Mouse (Mus musculus): ENCODE data around the gene Gmeb2. TPM values are rescaled to one million over a fixed set of nuclear protein-coding genes. Genes with fewer than 3 reads are reported as not detected.

Gmeb2 gene
- total RNA-seq, 2 experiments from 2014 or later = 10.4 to 11.8 TPM

GRCm38 (mm10) chr2:181277866-181278265, 10.0 kb downstream of the Gmeb2 start:
- ATAC-seq (replicated peaks; ENCODE audit: poor library complexity, severe bottlenecking) = peak; percentile 16; the same call in 1 of the 2 replicates

- ATAC-seq (replicated peaks; ENCODE audit: poor library complexity, severe bottlenecking) = no peak
Observed at GRCm38 (mm10) chr2:181276766-181277165, 11.1 kb downstream of the Gmeb2 start.

GRCm38 (mm10) chr2:181274639-181275038, 13.2 kb downstream of the Gmeb2 start:
- ATAC-seq (replicated peaks; ENCODE audit: poor library complexity, severe bottlenecking) = peak; percentile 91

- ATAC-seq (replicated peaks; ENCODE audit: poor library complexity, severe bottlenecking) = peak; percentile 66
Observed at GRCm38 (mm10) chr2:181273829-181274228, 14.0 kb downstream of the Gmeb2 start.

GRCm38 (mm10) chr2:181272092-181272491, 15.7 kb downstream of the Gmeb2 start:
- no peak for ATAC-seq (replicated peaks; ENCODE audit: poor library complexity, severe bottlenecking)

- ATAC-seq (replicated peaks; ENCODE audit: poor library complexity, severe bottlenecking) = no peak
Observed at GRCm38 (mm10) chr2:181266839-181267238, 21.0 kb downstream of the Gmeb2 start.

- ATAC-seq (replicated peaks; ENCODE audit: poor library complexity, severe bottlenecking) = no peak
Observed at GRCm38 (mm10) chr2:181253248-181253647, 34.6 kb downstream of the Gmeb2 start.

GRCm38 (mm10) chr2:181251841-181252240, 36.0 kb downstream of the Gmeb2 start:
- ATAC-seq (replicated peaks; ENCODE audit: poor library complexity, severe bottlenecking) = no peak

- no peak for ATAC-seq (replicated peaks; ENCODE audit: poor library complexity, severe bottlenecking)
Observed at GRCm38 (mm10) chr2:181249217-181249616, 38.6 kb downstream of the Gmeb2 start.

GRCm38 (mm10) chr2:181245031-181245430, 42.8 kb downstream of the Gmeb2 start:
- no peak for ATAC-seq (replicated peaks; ENCODE audit: poor library complexity, severe bottlenecking)

- ATAC-seq (replicated peaks; ENCODE audit: poor library complexity, severe bottlenecking) = peak; percentile 93
Observed at GRCm38 (mm10) chr2:181243706-181244394, 44.0 kb downstream of the Gmeb2 start.

GRCm38 (mm10) chr2:181242314-181242665, 45.5 kb downstream of the Gmeb2 start:
- ATAC-seq (replicated peaks; ENCODE audit: poor library complexity, severe bottlenecking) = no peak

GRCm38 (mm10) chr2:181241602-181242313, 46.1 kb downstream of the Gmeb2 start, which contains the start of gene Helz2:
TSS of gene Helz2 (minus strand) at chr2:181242027.
- peak; percentile 72 for ATAC-seq (replicated peaks; ENCODE audit: poor library complexity, severe bottlenecking)

- no peak for ATAC-seq (replicated peaks; ENCODE audit: poor library complexity, severe bottlenecking)
Observed at GRCm38 (mm10) chr2:181240806-181241440, 46.9 kb downstream of the Gmeb2 start.

- no peak for ATAC-seq (replicated peaks; ENCODE audit: poor library complexity, severe bottlenecking)
Observed at GRCm38 (mm10) chr2:181239261-181239660, 48.6 kb downstream of the Gmeb2 start.

GRCm38 (mm10) chr2:181238861-181239260, 49.0 kb downstream of the Gmeb2 start:
- ATAC-seq (replicated peaks; ENCODE audit: poor library complexity, severe bottlenecking) = no peak

- no peak for ATAC-seq (replicated peaks; ENCODE audit: poor library complexity, severe bottlenecking)
Observed at GRCm38 (mm10) chr2:181238091-181238610, 49.7 kb downstream of the Gmeb2 start.

GRCm38 (mm10) chr2:181237251-181238014, 50.4 kb downstream of the Gmeb2 start:
- no peak for ATAC-seq (replicated peaks; ENCODE audit: poor library complexity, severe bottlenecking)

GRCm38 (mm10) chr2:181235681-181236566, 51.9 kb downstream of the Gmeb2 start:
- no peak for ATAC-seq (replicated peaks; ENCODE audit: poor library complexity, severe bottlenecking)
